Mouse (Mus musculus) embryonic fibroblast, embryonic 13.5 days (primary cell): Measurements from ENCODE around the gene Acad11.

Experiments
- CTCF ChIP-seq: IDR thresholded peaks from 2 replicates; pipeline ENCODE4 v1.5.1; 2011; ENCODE audit warnings: mild to moderate bottlenecking, control low read depth, low read length, moderate library complexity, borderline replicate concordance; ENCODE audit not compliant: insufficient read depth
- POLR2A ChIP-seq: IDR thresholded peaks from 2 replicates; pipeline ENCODE4 v1.6.1; 2011; ENCODE audit warnings: low read depth, mild to moderate bottlenecking, control low read depth, low read length, moderate library complexity

DNA sequence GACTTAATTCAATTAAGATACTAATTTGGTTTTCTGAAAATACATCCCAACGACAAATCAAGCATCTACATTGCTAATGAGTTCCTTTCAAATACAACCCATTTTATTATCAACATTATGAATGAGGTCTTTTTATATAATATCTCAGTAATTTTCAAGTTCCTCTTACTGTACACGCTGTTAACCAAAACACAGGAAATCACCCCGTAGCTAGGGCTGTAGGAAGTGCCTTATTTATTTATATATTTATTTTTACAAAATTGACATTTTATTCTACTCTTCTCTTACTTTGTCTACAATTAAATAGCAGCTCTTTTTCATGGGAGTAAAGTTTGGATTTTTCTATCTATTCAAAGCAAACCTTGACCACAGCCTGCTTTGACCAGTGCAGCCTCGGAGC lies 23.4 kb upstream of the Acad11 start:
- no peak for TF ChIP-seq CTCF
- no peak for TF ChIP-seq POLR2A
